Mouse (Mus musculus) cortical plate, adult 2 months (tissue): ENCODE data around the gene Abcf1. TPM values are rescaled to one million over a fixed set of nuclear protein-coding genes. Genes with fewer than 3 reads are reported as not detected.

Source experiments
- H3K27ac ChIP-seq: fragments of 200-500 bp; 2 replicates; pipeline ENCODE4 v1.5.1; 2012; ENCODE audit warnings: low read length, control low read depth, inconsistent platforms; ENCODE audit not compliant: insufficient read depth
- H3K4me1 ChIP-seq: fragments of 200-500 bp; 2 replicates; pipeline ENCODE4 v1.6.1; 2011; ENCODE audit warnings: low read length; ENCODE audit not compliant: control insufficient read depth, insufficient read depth
- H3K4me3 ChIP-seq: fragments of 200-500 bp; 2 replicates; pipeline ENCODE4 v1.5.1; 2011; ENCODE audit warnings: mild to moderate bottlenecking, low read length, control low read depth; ENCODE audit not compliant: insufficient read depth
- CTCF ChIP-seq: fragments of 200-500 bp; IDR thresholded peaks from 2 replicates; pipeline ENCODE4 v1.5.1; 2011; ENCODE audit warnings: mild to moderate bottlenecking, control low read depth, low read length; ENCODE audit not compliant: insufficient read depth; ENCODE audit errors: extremely low read depth
- POLR2A ChIP-seq: fragments of 200-500 bp; IDR thresholded peaks from 2 replicates; pipeline ENCODE4 v1.6.1; 2011; ENCODE audit warnings: mild to moderate bottlenecking, low read length, control low read depth; ENCODE audit not compliant: insufficient read depth; ENCODE audit errors: extremely low read depth
- polyA plus RNA-seq: library from polyadenylated mRNA; depleted of rRNA; stranded (reverse); fragments of >200 nt; gene quantifications from 2 replicates; pipeline ENCODE4 v1.2.3, GENCODE M21; 2012

Gene Abcf1
- polyA plus RNA-seq, 1 experiment = 76.4 TPM

GRCm38 (mm10) chr17:35999356-35999755 lies 29.8 kb upstream of the Abcf1 start:
- Histone ChIP-seq H3K27ac (no peak overlapping the region), H3K4me3 (no peak overlapping the region), H3K4me1 (peaks cover 5% of the 10 kb centered on the region)
- no peak for TF ChIP-seq POLR2A
- TF ChIP-seq CTCF = no peak

- TF ChIP-seq POLR2A (no peak), CTCF (no peak)
- Histone ChIP-seq H3K4me1 (peaks cover 5% of the 10 kb centered on the region), H3K27ac (no peak overlapping the region), H3K4me3 (no peak overlapping the region)
Measured at GRCm38 (mm10) chr17:35998545-35999305, 29.2 kb upstream of the Abcf1 start.

GRCm38 (mm10) chr17:35997713-35998510 lies 28.4 kb upstream of the Abcf1 start:
- Histone ChIP-seq H3K4me3 (no peak overlapping the region), H3K4me1 (peaks cover 3% of the 10 kb centered on the region)

GRCm38 (mm10) chr17:35996949-35997348 lies 27.4 kb upstream of the Abcf1 start:
- no peak overlapping the region for H3K4me3 ChIP-seq
- no peak overlapping the region for H3K27ac ChIP-seq
- no peak for TF ChIP-seq POLR2A
- TF ChIP-seq CTCF = peak; percentile 99
- no peaks in the 10 kb centered on the region; the same call in 1 of the 2 replicates for H3K4me1 ChIP-seq

More at GRCm38 (mm10) chr17:35997713-35998510, 28.4 kb upstream of the Abcf1 start:
- TF ChIP-seq POLR2A (no peak), CTCF (no peak)
- no peak overlapping the region for H3K27ac ChIP-seq

GRCm38 (mm10) chr17:35994879-35995240 lies 25.3 kb upstream of the Abcf1 start:
- TF ChIP-seq POLR2A (no peak), CTCF (no peak)
- Histone ChIP-seq H3K4me1 (no peaks in the 10 kb centered on the region; the same call in 1 of the 2 replicates), H3K27ac (no peak overlapping the region), H3K4me3 (peak overlapping the region; percentile 77)

- no peaks in the 10 kb centered on the region; the same call in 1 of the 2 replicates for H3K4me1 ChIP-seq
- TF ChIP-seq CTCF (no peak), POLR2A (peak; percentile 97)
- peak overlapping the region; percentile 36; the same call in 1 of the 2 replicates for H3K27ac ChIP-seq
- peak overlapping the region; percentile 77 for H3K4me3 ChIP-seq
Measured at GRCm38 (mm10) chr17:35994175-35994878, 24.8 kb upstream of the Abcf1 start.

- TF ChIP-seq POLR2A = no peak
- TF ChIP-seq CTCF = peak; percentile 97
- Histone ChIP-seq H3K4me3 (peak overlapping the region; percentile 77; the same call in 1 of the 2 replicates), H3K27ac (no peak overlapping the region), H3K4me1 (no peaks in the 10 kb centered on the region; the same call in 1 of the 2 replicates)
Measured at GRCm38 (mm10) chr17:35993675-35994074, 24.1 kb upstream of the Abcf1 start.

GRCm38 (mm10) chr17:35991781-35992180 lies 22.2 kb upstream of the Abcf1 start:
- TF ChIP-seq POLR2A (no peak), CTCF (no peak)

GRCm38 (mm10) chr17:35981776-35982175 lies 12.2 kb upstream of the Abcf1 start:
- Histone ChIP-seq H3K4me3 (no peak overlapping the region), H3K4me1 (peaks cover 2% of the 10 kb centered on the region), H3K27ac (no peak overlapping the region)
- no peak for TF ChIP-seq POLR2A

More at GRCm38 (mm10) chr17:35991781-35992180, 22.2 kb upstream of the Abcf1 start:
- Histone ChIP-seq H3K4me3 (no peak overlapping the region), H3K4me1 (no peaks in the 10 kb centered on the region; the same call in 1 of the 2 replicates), H3K27ac (no peak overlapping the region)
